Mouse (Mus musculus): ENCODE measurements at regions not wholly inside any gene's neighbourhood (a gene's known extent, or its start where the extent isn't known, plus 50 kb on each side); places are given as distances from the start of the nearest gene placed in this dataset.
A peak's percentile ranks its signal among the peaks of the same experiment; 100 is the strongest.

DNA sequence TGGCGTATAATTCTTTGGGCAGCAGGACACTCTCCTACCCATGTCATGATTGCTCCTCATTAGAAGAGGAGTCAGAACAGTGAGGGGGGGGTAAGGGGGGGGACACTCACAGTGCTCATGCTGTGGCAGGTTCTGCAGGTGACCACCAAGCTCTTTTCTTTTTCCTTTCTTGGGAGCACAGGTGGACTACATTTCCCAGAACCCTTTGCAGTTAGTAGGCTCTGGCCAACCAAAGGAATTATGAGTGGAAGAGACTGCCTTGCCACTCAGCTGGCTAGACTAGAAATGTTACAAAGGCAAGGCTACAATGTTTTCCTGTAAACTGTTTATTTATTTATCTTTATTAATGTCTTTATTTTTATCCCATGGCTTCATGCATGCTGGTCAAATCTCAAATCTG is 53.6 kb upstream of the Ifnlr1 start:
- DNase-seq (ENCODE audit: low read depth, low spot score) = no peak

GRCm38 (mm10) chr4:135629793-135630569 is 56.1 kb upstream of the Ifnlr1 start:
- no peak for DNase-seq (ENCODE audit: low read depth, low spot score)

GRCm38 (mm10) chr4:135626461-135626860 is 53.0 kb upstream of the Grhl3 start:
- DNase-seq (ENCODE audit: low read depth, low spot score) = no peak

DNA sequence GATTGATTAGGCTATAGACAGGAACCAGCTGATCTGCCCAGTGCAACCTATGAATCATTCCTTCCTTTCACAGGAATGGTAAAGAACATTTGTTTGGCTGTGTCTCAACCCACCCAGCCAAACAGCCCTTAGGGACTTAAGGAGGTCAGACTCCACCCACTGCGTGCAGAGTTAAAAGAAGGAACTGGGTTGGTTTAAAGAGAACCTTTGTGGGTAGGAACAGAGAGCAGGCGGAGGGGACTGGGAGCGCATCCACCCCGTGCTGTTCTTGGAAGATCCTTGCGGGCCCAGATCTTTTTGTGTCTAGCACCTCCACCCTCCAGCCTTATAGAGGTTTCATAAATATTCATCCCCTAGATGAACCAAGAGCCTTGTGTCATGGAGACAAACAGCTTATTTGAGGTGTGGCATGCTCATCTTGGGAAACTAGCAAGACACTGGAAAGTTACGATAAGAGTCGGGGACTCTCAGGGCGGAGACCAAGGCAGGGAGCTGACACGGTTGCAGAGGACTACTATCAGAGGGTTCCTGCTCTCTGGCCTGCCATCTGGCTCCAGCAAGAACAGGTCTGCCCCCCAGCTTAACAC is 49.8 kb upstream of the Grhl3 start:
- DNase-seq (ENCODE audit: low read depth, low spot score) = peak; percentile 77
